Comparison of ENCODE assay signal across 27 mouse cellular contexts in the genomic region with DNA sequence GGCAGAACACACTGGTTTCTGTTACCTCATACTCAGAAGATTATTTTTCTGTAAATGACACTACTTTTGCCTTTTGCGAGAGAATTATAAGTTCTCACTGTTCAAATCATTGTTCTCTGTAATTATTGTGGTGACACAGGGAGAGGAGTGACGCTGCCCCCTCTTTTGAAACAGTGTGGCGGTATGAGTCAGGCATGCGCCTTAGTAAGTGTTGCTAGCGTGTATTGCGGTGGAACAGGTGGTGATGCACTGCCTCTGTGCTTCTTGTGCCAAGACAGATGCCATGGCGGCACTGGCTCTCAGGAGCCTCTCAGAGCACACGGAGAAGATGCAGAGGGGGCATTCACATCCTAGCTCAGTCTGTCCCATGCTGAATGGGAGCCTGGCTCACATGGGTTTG. TPM values are rescaled to one million over a fixed set of nuclear protein-coding genes. Genes with fewer than 3 reads are reported as not detected.
DNase-seq lines count a peak whose midpoint lies in the region; ATAC-seq and TF ChIP-seq lines count a peak whose summit lies in the region.
"Had no signal": no experiment of that assay in that cellular context is flagged by ENCODE, and none has a peak within 500 bp of the region (broad histone marks: within the 10 kb centered on the region; RNA-seq: fewer than 3 reads in every experiment).

No protein-coding gene starts in this region.

- DNase-seq in frontal cortex, adult 2 months (ENCODE audit: extremely low spot score in 1 of 2, low spot score in 1 of 2) = peak; percentile 66 to 75
- peak; percentile 70 to 71 for DNase-seq in layer of hippocampus, postnatal 36 days
- no peak for DNase-seq in embryo, embryonic 10.5 days (ENCODE audit: low spot score)
- DNase-seq in spleen, adult 12 weeks (ENCODE audit: low spot score) = no peak
- no peak for DNase-seq in liver, embryonic 11.5 days (ENCODE audit: low spot score)
- DNase-seq: adrenal gland, postnatal 25 days; cerebellum, adult 9-11 months; heart, adult 18-20 months; kidney, adult 8-10 months; kidney, postnatal 4 days; lung, postnatal 10 days had no signal

- H3K27ac ChIP-seq in olfactory bulb, adult 2 months (ENCODE audit: insufficient read depth, low read depth, low read length) = peak overlapping the region; percentile 74
- H3K27ac ChIP-seq in intestine, embryonic 16.5 days (ENCODE audit: low read length) = no peak overlapping the region
- no peak overlapping the region for H3K27ac ChIP-seq in liver, embryonic 11.5 days (ENCODE audit: low read depth, low read length)
- H3K27ac ChIP-seq: embryonic facial prominence, embryonic 15.5 days; forebrain, embryonic 12.5 days; heart, embryonic 15.5 days; limb, embryonic 12.5 days; liver, embryonic 14.5 days; stomach, embryonic 15.5 days had no signal

- H3K9ac ChIP-seq in intestine, embryonic 16.5 days (ENCODE audit: low read depth, low read length) = no peak overlapping the region
- no peak overlapping the region for H3K9ac ChIP-seq in liver, embryonic 11.5 days (ENCODE audit: low read depth, low read length)
- H3K9ac ChIP-seq: embryonic facial prominence, embryonic 15.5 days; forebrain, embryonic 12.5 days; heart, embryonic 15.5 days; limb, embryonic 12.5 days; liver, embryonic 14.5 days; stomach, embryonic 15.5 days had no signal

- no peaks in the 10 kb centered on the region for H3K36me3 ChIP-seq in C2C12 (ENCODE audit: control insufficient read depth, insufficient read depth)
- H3K36me3 ChIP-seq in intestine, embryonic 16.5 days (ENCODE audit: control insufficient read depth, insufficient read depth, low read length) = no peaks in the 10 kb centered on the region
- H3K36me3 ChIP-seq in liver, embryonic 11.5 days (ENCODE audit: control insufficient read depth, insufficient read depth, low read length) = no peaks in the 10 kb centered on the region
- H3K36me3 ChIP-seq: embryonic facial prominence, embryonic 15.5 days; forebrain, embryonic 12.5 days; heart, embryonic 15.5 days; limb, embryonic 12.5 days; stomach, embryonic 15.5 days had no signal

- no peak overlapping the region for H3K4me2 ChIP-seq in intestine, embryonic 16.5 days (ENCODE audit: low read depth, low read length)
- no peak overlapping the region for H3K4me2 ChIP-seq in liver, embryonic 11.5 days
- H3K4me2 ChIP-seq: embryonic facial prominence, embryonic 15.5 days; forebrain, embryonic 12.5 days; heart, embryonic 15.5 days; limb, embryonic 12.5 days; stomach, embryonic 15.5 days had no signal

- TF ChIP-seq POLR2A in olfactory bulb, adult 2 months (IDR thresholded peaks at IDR 0.05; ENCODE audit: insufficient read depth, low read depth, low read length) = no peak

- no peak overlapping the region for H3K4me3 ChIP-seq in C2C12 (ENCODE audit: insufficient read depth, poor library complexity, severe bottlenecking)
- H3K4me3 ChIP-seq in olfactory bulb, adult 2 months (ENCODE audit: insufficient read depth, low read depth, low read length) = no peak overlapping the region
- H3K4me3 ChIP-seq in intestine, embryonic 16.5 days (ENCODE audit: low read length) = no peak overlapping the region
- H3K4me3 ChIP-seq in liver, embryonic 11.5 days (ENCODE audit: low read depth, low read length) = no peak overlapping the region
- H3K4me3 ChIP-seq: embryonic facial prominence, embryonic 15.5 days; forebrain, embryonic 12.5 days; heart, embryonic 15.5 days; limb, embryonic 12.5 days; stomach, embryonic 15.5 days had no signal

- no peaks in the 10 kb centered on the region for H3K79me3 ChIP-seq in C2C12 (ENCODE audit: low read depth)

- no peak for TF ChIP-seq CTCF in C2C12 (IDR thresholded peaks at IDR 0.05; ENCODE audit: control insufficient read depth, insufficient read depth, insufficient read length)
- TF ChIP-seq CTCF in olfactory bulb, adult 2 months (IDR thresholded peaks at IDR 0.05; ENCODE audit: insufficient read depth, low read depth, low read length) = no peak

- H3ac ChIP-seq in C2C12 (ENCODE audit: control insufficient read depth, insufficient read length, low read depth) = no peak overlapping the region

- peaks cover 21% of the 10 kb centered on the region for H3K4me1 ChIP-seq in olfactory bulb, adult 2 months (ENCODE audit: control insufficient read depth, insufficient read depth, low read length)
- H3K4me1 ChIP-seq in intestine, embryonic 16.5 days (ENCODE audit: control insufficient read depth, insufficient read depth, low read length) = no peaks in the 10 kb centered on the region
- H3K4me1 ChIP-seq in liver, embryonic 11.5 days (replicated peaks; ENCODE audit: control insufficient read depth, insufficient read depth, low read length) = no peaks in the 10 kb centered on the region
- H3K4me1 ChIP-seq: embryonic facial prominence, embryonic 15.5 days; heart, embryonic 15.5 days; limb, embryonic 12.5 days; stomach, embryonic 15.5 days had no signal

- H3K27me3 ChIP-seq in C2C12 (ENCODE audit: control insufficient read depth, insufficient read depth, insufficient read length) = no peaks in the 10 kb centered on the region
- H3K27me3 ChIP-seq in intestine, embryonic 16.5 days (replicated peaks; ENCODE audit: control insufficient read depth, insufficient read depth, low read length) = no peaks in the 10 kb centered on the region
- H3K27me3 ChIP-seq in liver, embryonic 11.5 days (replicated peaks; ENCODE audit: control insufficient read depth, insufficient read depth, low read length) = no peaks in the 10 kb centered on the region
- H3K27me3 ChIP-seq: embryonic facial prominence, embryonic 15.5 days; heart, embryonic 15.5 days; limb, embryonic 12.5 days; stomach, embryonic 15.5 days had no signal

- WGBS in olfactory bulb, adult 2 months = 23% methylated on average over 8 of the region's 8 CpGs
- 91% methylated on average over 8 of the region's 8 CpGs for WGBS in intestine, embryonic 16.5 days
- 90% methylated on average over 8 of the region's 8 CpGs for WGBS in liver, embryonic 11.5 days

- H3K9me3 ChIP-seq in intestine, embryonic 16.5 days (ENCODE audit: control insufficient read depth, low read length) = no peaks in the 10 kb centered on the region
- no peaks in the 10 kb centered on the region for H3K9me3 ChIP-seq in liver, embryonic 11.5 days (ENCODE audit: control insufficient read depth, low read length)
- H3K9me3 ChIP-seq: embryonic facial prominence, embryonic 15.5 days; forebrain, embryonic 12.5 days; heart, embryonic 15.5 days; limb, embryonic 12.5 days; stomach, embryonic 15.5 days had no signal

- H3K79me2 ChIP-seq in C2C12 (ENCODE audit: control insufficient read depth, insufficient read depth) = no peaks in the 10 kb centered on the region

- no peak for ATAC-seq in intestine, embryonic 16.5 days
- no peak for ATAC-seq in liver, embryonic 11.5 days (replicated peaks; ENCODE audit: low FRiP score)
- ATAC-seq: activated CD4-positive, CD25-positive, alpha-beta regulatory T cell, adult 4 months; midbrain, embryonic 16.5 days; Patski had no signal

TF ChIP-seq in C2C12, 6 proteins besides CTCF, POLR2A, EP300 and RAD21:
- TF ChIP-seq MYOD1 (IDR thresholded peaks at IDR 0.05; ENCODE audit: control insufficient read depth, insufficient read length, low read depth) (peak; percentile 84), MYOG (IDR thresholded peaks at IDR 0.05; ENCODE audit: control insufficient read depth, extremely low read depth, insufficient read length) (no peak), USF1 (IDR thresholded peaks at IDR 0.05; ENCODE audit: low read depth) (no peak), FOSL1 (IDR thresholded peaks at IDR 0.05; ENCODE audit: insufficient read depth, low read length, poor library complexity, severe bottlenecking) (no peak), CEBPB (IDR thresholded peaks at IDR 0.05; ENCODE audit: low read depth) (peak; percentile 19), MAX (IDR thresholded peaks at IDR 0.05) (no peak)

RNA-seq across cellular contexts. Expression of a gene that starts 22.2 kb away (rescaled TPM):
- 0.09 TPM for polyA plus RNA-seq in C2C12 (2012; fragmentation: generic; extraction: Trizol)
- 20.8 and 23.5 TPM in 2 replicates for polyA plus RNA-seq in frontal cortex, adult 2 months (2012; rRNA removed)
- 10 to 100 TPM; 49.2 to 49.3 TPM for total RNA-seq in layer of hippocampus, postnatal 36 days (2021)
- polyA plus RNA-seq in olfactory bulb, adult 2 months (2012; ENCODE audit: insufficient read depth, insufficient read length, low replicate concordance, missing spikeins) = not detected in 2 replicates
- polyA plus RNA-seq in intestine, embryonic 16.5 days (2015; fragmentation: Nextera tagmentation; extraction: Ambion mirVana) = 0.76 TPM in 2 replicates
- 3.2 and 3.3 TPM in 2 replicates for polyA plus RNA-seq in liver, embryonic 11.5 days (2014; fragmentation: Nextera tagmentation; extraction: Ambion mirVana)
- total RNA-seq: megakaryocyte, adult 5-6 weeks had no signal

RNA-seq across cellular contexts. Expression of a gene that starts 52.9 kb away (rescaled TPM):
- 0.12 TPM for polyA plus RNA-seq in C2C12 (2012; fragmentation: generic; extraction: Trizol)
- polyA plus RNA-seq in frontal cortex, adult 2 months (2012; rRNA removed) = not detected in 2 replicates
- total RNA-seq in layer of hippocampus, postnatal 36 days (2021) = not detected
- not detected in 2 replicates for polyA plus RNA-seq in olfactory bulb, adult 2 months (2012; ENCODE audit: insufficient read depth, insufficient read length, low replicate concordance, missing spikeins)
- 66.6 and 78.2 TPM in 2 replicates for polyA plus RNA-seq in intestine, embryonic 16.5 days (2015; fragmentation: Nextera tagmentation; extraction: Ambion mirVana)
- not detected in 2 replicates for polyA plus RNA-seq in liver, embryonic 11.5 days (2014; fragmentation: Nextera tagmentation; extraction: Ambion mirVana)
- total RNA-seq: adrenal gland, postnatal 25 days; gastrocnemius, adult 8-10 months; heart, adult 18-20 months; hematopoietic stem cell, adult 5-6 weeks; megakaryocyte, adult 5-6 weeks had no signal
- polyA plus RNA-seq: activated CD4-positive, CD25-positive, alpha-beta regulatory T cell, adult 4 months; forebrain, embryonic 12.5 days; limb, embryonic 12.5 days; liver, embryonic 14.5 days; midbrain, embryonic 16.5 days; neural tube, embryonic 11.5 days; Patski had no signal

Comparison
In these comparisons a context has a peak if more than half of its experiments do, and no peak if none do; other contexts are left out.
1. DNase-seq: peak in frontal cortex, adult 2 months (2 of 2) and layer of hippocampus, postnatal 36 days (2 of 2); none in embryo, embryonic 10.5 days (single experiment), spleen, adult 12 weeks (single experiment) and liver, embryonic 11.5 days (single experiment).
2. RNA of a gene that starts 52.9 kb away (polyA plus RNA-seq): 66.6 to 78.2 TPM in intestine, embryonic 16.5 days; 0.12 TPM in C2C12 (single experiment), not detected in frontal cortex, adult 2 months, not detected in olfactory bulb, adult 2 months and not detected in liver, embryonic 11.5 days; every median in the first group is over 10 times any median in the second.